Mouse (Mus musculus): Measurements from ENCODE around the gene Mup13. TPM values are rescaled to one million over a fixed set of nuclear protein-coding genes. Genes with fewer than 3 reads are reported as not detected.
"Not testable (repeated sequence)": the region's sequence is repeated elsewhere in the genome, so short reads cannot be mapped to it uniquely, and the experiment has no call there.

The Mup13 gene
- total RNA-seq (2017): not detected in 2 replicates

GRCm38 (mm10) chr4:61228186-61228585 is at the start of gene Mup13:
Mup13 (minus strand) TSS chr4:61228286.
- ATAC-seq (ENCODE audit: extremely low read depth, insufficient number of reproducible peaks, low FRiP score, poor library complexity, severe bottlenecking): not testable (repeated sequence)

Other genes starting within 250 kb of the Mup13 start
- not detected in 2 replicates for gene Mup14, start 75.7 kb upstream of the Mup13 start, total RNA-seq (2017)
- not detected in 2 replicates for gene Mup15, start 211.5 kb upstream of the Mup13 start, total RNA-seq (2017)